Mouse (Mus musculus): ENCODE results near the gene Krtap1-3. TPM values are rescaled to one million over a fixed set of nuclear protein-coding genes. Genes with fewer than 3 reads are reported as not detected.

Krtap1-3 gene
- polyA plus RNA-seq (2012; rRNA removed): not detected in 2 replicates

DNA sequence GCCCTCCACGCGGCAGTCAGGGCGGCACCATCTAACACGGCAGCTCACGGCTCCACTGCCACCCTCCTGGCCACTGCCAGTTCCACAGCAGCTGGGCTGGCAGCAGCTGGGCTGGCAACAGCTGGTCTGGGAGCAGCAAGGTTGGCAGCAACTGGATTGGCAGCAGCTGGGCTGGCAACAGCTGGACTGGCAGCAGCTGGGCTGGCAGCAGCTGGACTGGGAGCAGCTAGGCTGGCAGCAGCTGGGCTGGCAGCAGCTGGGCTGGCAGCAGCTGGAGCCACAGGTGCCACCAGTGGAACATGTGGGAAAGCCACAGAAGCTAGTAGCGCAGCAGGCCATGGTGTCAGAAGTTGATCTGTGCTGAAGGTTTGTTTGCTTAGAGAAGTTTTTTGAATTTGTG is at the start of gene Krtap1-3:
Gene Krtap1-3 (minus strand): TSS at position 359 of the 400 bp plus-strand sequence.

GRCm38 (mm10) chr11:99634653-99635134 is 43.6 kb upstream of the Krtap1-3 start, which contains the start of gene Krtap4-2:
Krtap4-2 (minus strand) TSS chr11:99635084.

DNA sequence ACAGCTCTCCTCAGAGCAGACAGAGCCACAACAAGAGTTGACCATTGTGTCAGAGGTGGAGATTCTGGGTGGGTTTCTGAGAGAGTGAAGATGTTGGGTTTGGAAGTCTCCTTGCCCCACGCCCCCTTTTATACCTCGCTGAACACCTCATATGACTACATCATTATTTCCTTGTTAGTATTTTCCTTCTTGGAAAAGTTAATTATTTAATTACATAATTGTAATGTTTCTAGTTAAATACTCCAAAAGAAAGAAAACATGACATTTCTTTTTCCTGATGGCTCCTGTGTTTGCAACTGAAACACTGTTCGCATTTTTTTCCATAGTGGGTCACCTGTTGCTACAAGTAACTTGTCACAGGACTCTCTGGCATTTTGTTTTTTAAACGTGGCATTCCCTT is 37.0 kb upstream of the Krtap1-3 start, which contains the start of gene Krtap4-1:
Gene Krtap4-1 (minus strand): TSS at position 101 of the 400 bp plus-strand sequence.

GRCm38 (mm10) chr11:99620335-99620734 is 29.2 kb upstream of the Krtap1-3 start, which contains the start of gene Gm11562:
Gm11562 (minus strand) TSS chr11:99620435.

DNA sequence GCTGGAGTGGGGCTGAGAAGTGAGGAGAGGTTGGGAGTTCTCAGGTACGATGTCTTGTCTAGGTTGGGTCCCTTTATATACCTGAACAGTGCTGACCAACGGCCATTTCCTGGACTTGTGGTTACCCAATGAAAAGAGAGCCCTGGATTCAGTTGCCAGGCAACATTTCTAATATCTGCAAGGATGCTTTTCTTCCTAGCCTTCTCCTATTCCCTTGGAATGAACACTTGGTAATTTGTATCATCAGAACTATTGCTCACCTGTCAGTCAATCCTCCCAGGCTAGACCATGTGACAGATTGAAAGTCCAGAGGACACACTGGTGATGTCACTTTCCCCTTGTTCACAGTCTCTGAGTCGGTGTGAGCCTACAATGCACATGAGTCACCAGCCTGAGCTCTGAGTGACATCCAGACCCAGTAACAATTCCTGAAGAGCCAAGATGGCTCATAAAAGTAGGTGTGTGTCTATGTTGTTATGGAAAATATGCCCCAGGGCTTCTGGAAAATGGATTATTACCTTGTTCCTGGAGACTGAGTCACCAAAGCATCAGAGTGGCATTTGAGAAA is 23.7 kb upstream of the Krtap1-3 start, which contains the start of gene Krtap2-4:
Gene Krtap2-4 (minus strand): TSS at position 51 of the 568 bp plus-strand sequence.

GRCm38 (mm10) chr11:99610089-99610488 is 18.9 kb upstream of the Krtap1-3 start, which contains the start of gene Gm11937:
Gm11937 (minus strand) TSS chr11:99610189.

DNA sequence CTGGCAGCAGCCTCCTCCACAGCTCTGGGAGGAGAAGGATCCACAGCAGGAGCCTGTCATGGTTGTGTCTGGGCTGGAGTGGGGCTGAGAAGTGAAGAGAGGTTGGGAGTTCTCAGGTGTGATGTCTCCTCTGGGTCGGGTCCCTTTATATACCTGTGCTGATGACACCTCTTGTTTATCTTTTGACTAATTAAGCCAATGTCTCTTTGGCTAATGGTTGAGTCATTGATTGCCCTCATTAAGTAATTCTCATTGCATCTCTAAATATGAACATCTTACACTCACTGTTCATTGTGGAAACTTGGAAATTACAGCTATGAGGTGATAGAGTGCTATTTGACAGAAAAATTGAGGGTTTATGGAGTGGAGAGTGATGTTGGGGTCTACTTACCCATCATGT is 12.1 kb upstream of the Krtap1-3 start, which contains the start of gene Gm11938:
Gene Gm11938 (minus strand): TSS at position 101 of the 400 bp plus-strand sequence.

DNA sequence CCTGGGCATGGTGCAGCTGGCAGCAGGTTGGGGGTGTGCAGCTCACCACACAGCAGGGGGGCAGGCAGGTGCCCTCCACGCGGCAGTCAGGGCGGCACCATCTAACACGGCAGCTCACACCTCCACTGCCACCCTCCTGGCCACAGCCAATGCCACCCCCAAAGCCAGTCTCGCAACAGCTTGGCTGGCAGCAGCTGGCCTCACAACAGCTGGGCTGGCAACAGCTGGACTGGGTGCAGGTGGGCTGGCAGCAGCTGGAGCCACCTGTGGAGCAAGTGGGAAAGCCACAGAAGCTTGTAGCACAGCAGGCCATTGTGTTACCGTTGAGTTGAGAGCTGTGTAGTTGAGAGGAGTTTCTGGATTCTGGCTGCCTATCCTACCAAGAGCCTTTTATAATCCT is 6.6 kb upstream of the Krtap1-3 start, which contains the start of gene Krtap9-3:
Gene Krtap9-3 (minus strand): TSS at position 364 of the 400 bp plus-strand sequence.

GRCm38 (mm10) chr11:99583245-99583704 is 7.9 kb downstream of the Krtap1-3 start, which contains the start of gene Krtap1-4:
Krtap1-4 (minus strand) TSS chr11:99583654.

GRCm38 (mm10) chr11:99580636-99581035 is 10.5 kb downstream of the Krtap1-3 start, which contains the start of gene Krtap1-5:
Krtap1-5 (minus strand) TSS chr11:99581016.

DNA sequence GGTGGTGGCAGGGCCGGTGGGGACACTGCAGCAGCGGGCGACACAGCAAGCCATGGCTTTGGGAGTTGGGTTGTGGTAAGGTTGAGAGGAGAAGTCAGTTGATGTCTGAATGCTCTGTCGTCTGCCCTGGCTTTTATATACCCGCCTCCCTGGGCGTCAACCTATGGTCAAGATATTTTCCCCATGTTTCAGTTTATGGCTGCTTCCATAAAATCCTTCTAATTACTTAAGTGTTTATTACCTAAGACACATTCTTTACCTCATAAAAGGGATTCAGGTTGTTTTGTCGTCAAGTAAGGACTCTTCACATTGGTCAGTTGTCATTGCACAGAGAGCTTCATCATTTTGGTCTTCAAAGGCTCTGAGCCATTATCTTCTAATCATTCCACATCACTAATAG is 24.6 kb downstream of the Krtap1-3 start, which contains the start of gene Krtap3-1:
Gene Krtap3-1 (minus strand): TSS at position 101 of the 400 bp plus-strand sequence.

GRCm38 (mm10) chr11:99559366-99559765 is 31.8 kb downstream of the Krtap1-3 start, which contains the start of gene Gm11939:
Gm11939 (minus strand) TSS chr11:99559466.

DNA sequence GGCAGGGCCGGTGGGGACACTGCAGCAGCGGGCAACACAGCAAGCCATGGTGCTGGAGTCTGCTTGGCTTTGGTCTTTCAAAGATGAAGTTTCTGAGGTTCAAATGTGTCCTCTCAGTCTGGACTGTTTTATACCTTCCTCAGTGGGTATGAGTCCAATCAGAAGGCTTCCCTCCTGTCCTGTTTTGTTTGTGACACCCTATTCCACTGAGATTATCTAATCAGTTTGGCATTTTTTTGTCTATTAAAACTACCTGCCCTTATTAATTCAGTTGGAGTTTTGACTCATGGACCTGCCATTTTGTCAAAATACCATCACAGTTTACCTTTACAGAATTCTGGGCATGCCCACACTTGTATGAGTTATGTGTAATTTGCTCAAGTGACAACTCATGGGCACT is 34.4 kb downstream of the Krtap1-3 start, which contains the start of gene Krtap3-2:
Gene Krtap3-2 (minus strand): TSS at position 101 of the 400 bp plus-strand sequence.

GRCm38 (mm10) chr11:99550765-99551164 is 40.4 kb downstream of the Krtap1-3 start, which contains the start of gene Krtap3-3:
Krtap3-3 (minus strand) TSS chr11:99550865.

Other genes with a start within 250 kb of the Krtap1-3 start
- not detected in 2 replicates for gene Krt27, start 240.2 kb downstream of the Krtap1-3 start, polyA plus RNA-seq (2012; rRNA removed)
- gene Krt28, start 216.4 kb downstream of the Krtap1-3 start, polyA plus RNA-seq (2012; rRNA removed): 0.08 TPM in 1 of 2 replicates, not detected in the other
- 1.5 TPM in 2 replicates for gene Krt10, start 202.0 kb downstream of the Krtap1-3 start, polyA plus RNA-seq (2012; rRNA removed)
- gene Krt12, start 169.1 kb downstream of the Krtap1-3 start, polyA plus RNA-seq (2012; rRNA removed): 0.87 and 2.0 TPM in 2 replicates
- gene Krt20, start 153.2 kb downstream of the Krtap1-3 start, polyA plus RNA-seq (2012; rRNA removed): 0.58 and 0.64 TPM in 2 replicates
- 0.72 and 0.79 TPM in 2 replicates for gene Krt23, start 98.2 kb downstream of the Krtap1-3 start, polyA plus RNA-seq (2012; rRNA removed)
- gene Krt39, start 70.0 kb downstream of the Krtap1-3 start, polyA plus RNA-seq (2012; rRNA removed): not detected in 2 replicates
- not detected in 2 replicates for gene Krt40, start 48.2 kb downstream of the Krtap1-3 start, polyA plus RNA-seq (2012; rRNA removed)
- gene Krtap3-3, start 40.5 kb downstream of the Krtap1-3 start, polyA plus RNA-seq (2012; rRNA removed): not detected in 2 replicates
- gene Krtap3-2, start 34.5 kb downstream of the Krtap1-3 start, polyA plus RNA-seq (2012; rRNA removed): not detected in 2 replicates
- gene Gm11939, start 31.9 kb downstream of the Krtap1-3 start, polyA plus RNA-seq (2012; rRNA removed): not detected in 2 replicates
- gene Krtap3-1, start 24.7 kb downstream of the Krtap1-3 start, polyA plus RNA-seq (2012; rRNA removed): not detected in 2 replicates
- gene Krtap1-5, start 10.3 kb downstream of the Krtap1-3 start, polyA plus RNA-seq (2012; rRNA removed): not detected in 2 replicates
- not detected in 2 replicates for gene Krtap1-4, start 7.7 kb downstream of the Krtap1-3 start, polyA plus RNA-seq (2012; rRNA removed)
- gene Krtap9-3, start 6.8 kb upstream of the Krtap1-3 start, polyA plus RNA-seq (2012; rRNA removed): not detected in 2 replicates
- not detected in 2 replicates for gene Gm11938, start 12.0 kb upstream of the Krtap1-3 start, polyA plus RNA-seq (2012; rRNA removed)
- not detected in 2 replicates for gene Gm11937, start 18.9 kb upstream of the Krtap1-3 start, polyA plus RNA-seq (2012; rRNA removed)
- not detected in 2 replicates for gene Krtap2-4, start 23.5 kb upstream of the Krtap1-3 start, polyA plus RNA-seq (2012; rRNA removed)
- gene Gm11562, start 29.1 kb upstream of the Krtap1-3 start, polyA plus RNA-seq (2012; rRNA removed): 0.18 and 0.21 TPM in 2 replicates
- not detected in 2 replicates for gene Krtap4-1, start 36.9 kb upstream of the Krtap1-3 start, polyA plus RNA-seq (2012; rRNA removed)
- not detected in 2 replicates for gene Krtap4-2, start 43.7 kb upstream of the Krtap1-3 start, polyA plus RNA-seq (2012; rRNA removed)
- gene Krtap4-7, start 52.8 kb upstream of the Krtap1-3 start, polyA plus RNA-seq (2012; rRNA removed): not detected in 2 replicates
- gene Gm11555, start 58.9 kb upstream of the Krtap1-3 start, polyA plus RNA-seq (2012; rRNA removed): not detected in 2 replicates
- not detected in 2 replicates for gene Gm11563, start 67.6 kb upstream of the Krtap1-3 start, polyA plus RNA-seq (2012; rRNA removed)
- 0.18 and 0.26 TPM in 2 replicates for gene Krtap4-6, start 74.6 kb upstream of the Krtap1-3 start, polyA plus RNA-seq (2012; rRNA removed)
- not detected in 2 replicates for gene Gm14190, start 99.4 kb upstream of the Krtap1-3 start, polyA plus RNA-seq (2012; rRNA removed)
- gene Gm14180, start 143.0 kb upstream of the Krtap1-3 start, polyA plus RNA-seq (2012; rRNA removed): not detected in 2 replicates
- not detected in 2 replicates for gene Gm11595, start 181.6 kb upstream of the Krtap1-3 start, polyA plus RNA-seq (2012; rRNA removed)
- not detected in 2 replicates for gene Krtap4-8, start 189.4 kb upstream of the Krtap1-3 start, polyA plus RNA-seq (2012; rRNA removed)
- gene Krtap4-9, start 193.9 kb upstream of the Krtap1-3 start, polyA plus RNA-seq (2012; rRNA removed): not detected in 2 replicates
- not detected in 2 replicates for gene Gm11596, start 202.1 kb upstream of the Krtap1-3 start, polyA plus RNA-seq (2012; rRNA removed)
- not detected in 2 replicates for gene Gm11569, start 207.6 kb upstream of the Krtap1-3 start, polyA plus RNA-seq (2012; rRNA removed)
- gene Gm11554, start 213.1 kb upstream of the Krtap1-3 start, polyA plus RNA-seq (2012; rRNA removed): not detected in 2 replicates
- not detected in 2 replicates for gene Krtap4-13, start 218.6 kb upstream of the Krtap1-3 start, polyA plus RNA-seq (2012; rRNA removed)
- gene Gm11564, start 224.3 kb upstream of the Krtap1-3 start, polyA plus RNA-seq (2012; rRNA removed): not detected in 2 replicates
- not detected in 2 replicates for gene 2300003K06Rik, start 246.7 kb upstream of the Krtap1-3 start, polyA plus RNA-seq (2012; rRNA removed)

Measured in ovary, adult 2 months (tissue).